Mouse (Mus musculus) G1E (cell line): ENCODE measurements around the gene Hhipl1.

Source experiments
- CTCF ChIP-seq: IDR thresholded peaks from 2 replicates; pipeline ENCODE4 v1.5.1; 2012; ENCODE audit warnings: low read depth, low read length, inconsistent platforms, mixed read lengths
- TAL1 ChIP-seq: conservative IDR thresholded peaks from 2 replicates; pipeline ENCODE4 v1.6.1; 2012; ENCODE audit warnings: low read depth, low read length, inconsistent platforms, mixed read lengths

DNA sequence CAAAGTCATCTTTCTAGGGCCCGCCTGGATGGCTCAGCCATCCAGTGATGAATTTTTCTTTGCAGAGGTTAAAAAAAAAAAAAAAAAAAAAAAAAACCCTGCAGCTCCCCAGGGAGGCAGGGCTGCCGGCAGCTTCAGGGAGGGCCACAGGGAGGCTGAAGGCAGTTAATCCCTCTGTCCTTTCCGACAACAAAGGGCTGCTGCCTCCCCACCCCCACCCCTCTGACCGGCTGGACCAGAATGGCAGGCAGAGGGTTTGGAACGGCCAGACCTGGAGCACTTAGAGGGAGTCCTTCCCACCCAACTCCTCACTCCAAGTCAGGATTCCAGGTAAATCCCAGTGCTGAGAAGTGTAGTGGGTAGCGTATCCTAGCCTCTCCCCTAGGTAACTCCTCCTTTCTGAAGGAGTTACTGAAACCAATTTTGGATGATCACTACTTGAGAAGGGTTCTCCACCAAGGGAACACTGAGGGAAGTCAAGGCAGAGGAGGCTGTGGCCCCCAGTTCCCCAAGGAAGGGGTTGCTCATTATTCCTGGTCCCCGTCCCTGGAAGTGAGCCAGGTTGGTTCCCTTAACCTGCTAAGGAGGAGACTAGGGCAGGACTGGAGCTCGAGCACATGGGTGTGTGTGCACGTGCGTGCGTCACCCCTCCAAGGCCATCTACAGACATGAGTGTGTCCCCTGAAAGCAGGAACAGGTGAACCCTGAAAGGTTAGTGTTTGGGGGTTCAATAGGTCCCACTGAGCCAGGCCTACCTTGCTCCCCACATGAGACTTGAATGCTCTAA lies 20.7 kb upstream of the Hhipl1 start:
- TF ChIP-seq TAL1 (no peak), CTCF (no peak)
